Mouse (Mus musculus): ENCODE data around the gene Spsb1. TPM values are rescaled to one million over a fixed set of nuclear protein-coding genes. Genes with fewer than 3 reads are reported as not detected.

Gene Spsb1
- polyA plus RNA-seq (2015; fragmentation: Nextera tagmentation; extraction: Ambion mirVana) = 9.0 and 9.5 TPM in 2 replicates

- DNase-seq (ENCODE audit: low spot score) = peak; percentile 98
Measured at GRCm38 (mm10) chr4:149954893-149955439, at the start of gene Spsb1. Gene Spsb1, minus strand, starts transcription at chr4:149955043.

GRCm38 (mm10) chr4:150003641-150004040 is 48.8 kb upstream of the Spsb1 start:
- DNase-seq (ENCODE audit: low spot score) = no peak

- no peak for DNase-seq (ENCODE audit: low spot score)
Measured at GRCm38 (mm10) chr4:150003021-150003580, 48.3 kb upstream of the Spsb1 start.

GRCm38 (mm10) chr4:150002021-150002528 is 47.2 kb upstream of the Spsb1 start:
- peak; percentile 44 for DNase-seq (ENCODE audit: low spot score)

- peak; percentile 71 for DNase-seq (ENCODE audit: low spot score)
Measured at GRCm38 (mm10) chr4:150001221-150001860, 46.5 kb upstream of the Spsb1 start.

- no peak for DNase-seq (ENCODE audit: low spot score)
Measured at GRCm38 (mm10) chr4:149999931-150000555, 45.2 kb upstream of the Spsb1 start.

GRCm38 (mm10) chr4:149999510-149999900 is 44.7 kb upstream of the Spsb1 start:
- DNase-seq (ENCODE audit: low spot score) = no peak

- no peak for DNase-seq (ENCODE audit: low spot score)
Measured at GRCm38 (mm10) chr4:149998786-149999509, 44.1 kb upstream of the Spsb1 start.

GRCm38 (mm10) chr4:149997999-149998398 is 43.2 kb upstream of the Spsb1 start:
- no peak for DNase-seq (ENCODE audit: low spot score)

GRCm38 (mm10) chr4:149996440-149996839 is 41.6 kb upstream of the Spsb1 start:
- no peak for DNase-seq (ENCODE audit: low spot score)

GRCm38 (mm10) chr4:149995911-149996310 is 41.1 kb upstream of the Spsb1 start:
- DNase-seq (ENCODE audit: low spot score) = no peak

- DNase-seq (ENCODE audit: low spot score) = no peak
Measured at GRCm38 (mm10) chr4:149994218-149994617, 39.4 kb upstream of the Spsb1 start.

GRCm38 (mm10) chr4:149992670-149993032 is 37.8 kb upstream of the Spsb1 start:
- no peak for DNase-seq (ENCODE audit: low spot score)

GRCm38 (mm10) chr4:149991755-149992669 is 37.2 kb upstream of the Spsb1 start:
- DNase-seq (ENCODE audit: low spot score) = no peak

GRCm38 (mm10) chr4:149990954-149991633 is 36.3 kb upstream of the Spsb1 start:
- peak; percentile 86 for DNase-seq (ENCODE audit: low spot score)

GRCm38 (mm10) chr4:149990212-149990953 is 35.5 kb upstream of the Spsb1 start:
- peak; percentile 31 for DNase-seq (ENCODE audit: low spot score)

- DNase-seq (ENCODE audit: low spot score) = peak; percentile 89
Measured at GRCm38 (mm10) chr4:149988931-149989556, 34.2 kb upstream of the Spsb1 start.

- DNase-seq (ENCODE audit: low spot score) = no peak
Measured at GRCm38 (mm10) chr4:149988301-149988700, 33.5 kb upstream of the Spsb1 start.
